Mouse (Mus musculus): ENCODE results near the gene Hap1. TPM values are rescaled to one million over a fixed set of nuclear protein-coding genes. Genes with fewer than 3 reads are reported as not detected.

The Hap1 gene
- total RNA-seq, 1 experiment from 2014 or later: 0.70 TPM

Other genes starting within 250 kb of the Hap1 start
- 15.4 and 23.3 TPM in 2 replicates for gene Krt13, start 234.6 kb downstream of the Hap1 start, total RNA-seq (2017)
- 1.4 and 2.3 TPM in 2 replicates for gene Krt15, start 220.2 kb downstream of the Hap1 start, total RNA-seq (2017)
- 0.74 and 4.9 TPM in 2 replicates for gene Krt19, start 207.5 kb downstream of the Hap1 start, total RNA-seq (2017)
- gene Krt9, start 162.9 kb downstream of the Hap1 start, total RNA-seq (2017): not detected in 2 replicates
- not detected in 2 replicates for gene Krt14, start 148.6 kb downstream of the Hap1 start, total RNA-seq (2017)
- 0.25 TPM in 1 of 2 replicates, not detected in the other for gene Krt16, start 107.2 kb downstream of the Hap1 start, total RNA-seq (2017)
- not detected in 2 replicates for gene Krt17, start 95.1 kb downstream of the Hap1 start, total RNA-seq (2017)
- not detected in 2 replicates for gene Krt42, start 86.3 kb downstream of the Hap1 start, total RNA-seq (2017)
- 734 and 752 TPM in 2 replicates for gene Eif1, start 36.2 kb downstream of the Hap1 start, total RNA-seq (2017)
- not detected in 2 replicates for gene Gast, start 21.7 kb downstream of the Hap1 start, total RNA-seq (2017)
- 2.0 and 3.0 TPM in 2 replicates for gene Jup, start 41.6 kb upstream of the Hap1 start, total RNA-seq (2017)
- gene P3h4, start 58.7 kb upstream of the Hap1 start, total RNA-seq (2017): not detected in 2 replicates
- not detected in 2 replicates for gene Fkbp10, start 59.6 kb upstream of the Hap1 start, total RNA-seq (2017)
- gene Nt5c3b, start 85.7 kb upstream of the Hap1 start, total RNA-seq (2017): 20.9 and 30.9 TPM in 2 replicates
- 1.0 TPM in 1 of 2 replicates, not detected in the other for gene Klhl10, start 85.8 kb upstream of the Hap1 start, total RNA-seq (2017)
- 16.7 and 21.9 TPM in 2 replicates for gene Klhl11, start 116.6 kb upstream of the Hap1 start, total RNA-seq (2017)
- 86.6 and 88.5 TPM in 2 replicates for gene Acly, start 171.9 kb upstream of the Hap1 start, total RNA-seq (2017)
- gene Ttc25, start 189.5 kb upstream of the Hap1 start, total RNA-seq (2017): 1.0 and 1.1 TPM in 2 replicates
- 87.3 and 99.3 TPM in 2 replicates for gene Cnp, start 218.8 kb upstream of the Hap1 start, total RNA-seq (2017)